Mouse (Mus musculus): ENCODE results near the gene Fbxl20. TPM values are rescaled to one million over a fixed set of nuclear protein-coding genes. Genes with fewer than 3 reads are reported as not detected.
"Not testable (repeated sequence)": the region's sequence is repeated elsewhere in the genome, so short reads cannot be mapped to it uniquely, and the experiment has no call there.

Fbxl20 gene
- total RNA-seq (2017) = 26.2 to 33.1 TPM (median 27.1 TPM) in 3 replicates

DNA sequence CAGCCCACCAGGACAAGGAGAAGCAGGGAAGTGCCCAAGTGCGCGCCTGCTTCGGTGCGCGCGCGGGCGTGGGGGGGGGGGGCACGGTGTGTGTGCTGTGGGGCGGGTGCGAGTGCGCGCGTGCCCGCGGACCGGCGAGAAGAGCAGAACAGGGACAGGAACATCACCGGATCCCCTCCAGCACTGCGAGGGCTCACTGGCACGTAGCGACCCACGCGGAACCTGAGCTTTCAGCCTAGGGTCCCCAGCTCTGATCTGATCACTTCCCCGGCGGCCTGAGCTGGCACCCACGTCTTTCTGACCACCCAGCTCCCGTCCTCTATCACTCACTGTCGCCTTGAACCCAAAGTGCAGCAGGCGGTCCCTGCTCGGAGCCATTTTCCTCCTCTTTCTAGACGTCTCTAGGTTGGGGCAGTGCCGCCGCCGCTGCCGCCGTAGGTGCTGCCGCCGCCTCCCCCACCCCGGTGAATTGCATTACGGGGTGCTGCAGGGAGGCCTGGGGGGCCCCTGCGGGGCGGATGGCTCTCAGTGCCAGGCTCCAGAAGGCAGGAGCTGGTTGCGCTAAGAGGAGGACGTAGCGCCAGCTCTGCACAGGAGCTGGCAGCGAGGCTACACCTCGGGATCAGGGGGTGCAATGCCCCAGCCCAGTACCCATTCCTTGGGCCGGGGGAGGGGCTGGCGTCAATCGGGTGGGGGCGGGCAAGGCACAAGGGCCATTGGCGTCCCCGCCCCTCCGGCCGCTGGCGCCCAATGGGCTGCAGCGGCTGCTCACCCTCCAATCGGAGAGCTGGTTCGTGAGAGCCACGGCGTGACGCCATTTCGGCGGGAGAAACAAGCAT lies at the start of gene Fbxl20:
TSS of gene Fbxl20 (minus strand) at position 618 of the 839 bp plus-strand sequence.
- peak; percentile 82 for ATAC-seq (replicated peaks; ENCODE audit: insufficient number of reproducible peaks, low FRiP score, low TSS enrichment, poor library complexity, severe bottlenecking)

GRCm38 (mm10) chr11:98192901-98193805 lies 43.0 kb upstream of the Fbxl20 start, which contains the start of gene Med1:
Med1 (minus strand) TSS chr11:98193293.
- peak; percentile 99 for ATAC-seq (replicated peaks; ENCODE audit: insufficient number of reproducible peaks, low FRiP score, low TSS enrichment, poor library complexity, severe bottlenecking)

DNA sequence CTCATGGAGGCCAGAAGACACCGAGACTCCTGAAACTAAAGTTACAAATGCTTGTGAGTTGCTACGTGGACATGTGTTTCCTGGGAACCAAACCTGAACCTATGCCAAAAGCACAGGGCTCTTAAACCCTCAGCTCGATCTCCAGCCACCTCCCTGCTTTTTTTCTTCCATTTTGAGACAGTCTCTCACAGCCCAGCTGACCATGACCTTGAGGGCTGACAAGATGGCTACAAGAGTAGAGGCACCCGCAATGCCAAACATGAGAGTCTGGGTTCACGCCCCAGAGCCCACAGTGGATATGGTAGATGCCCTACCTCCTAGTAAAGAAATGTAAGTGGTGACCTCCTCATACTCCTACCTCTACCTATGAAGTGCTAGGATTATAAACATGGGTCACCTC lies 40.6 kb upstream of the Fbxl20 start:
- ATAC-seq (replicated peaks; ENCODE audit: insufficient number of reproducible peaks, low FRiP score, low TSS enrichment, poor library complexity, severe bottlenecking) = no peak

DNA sequence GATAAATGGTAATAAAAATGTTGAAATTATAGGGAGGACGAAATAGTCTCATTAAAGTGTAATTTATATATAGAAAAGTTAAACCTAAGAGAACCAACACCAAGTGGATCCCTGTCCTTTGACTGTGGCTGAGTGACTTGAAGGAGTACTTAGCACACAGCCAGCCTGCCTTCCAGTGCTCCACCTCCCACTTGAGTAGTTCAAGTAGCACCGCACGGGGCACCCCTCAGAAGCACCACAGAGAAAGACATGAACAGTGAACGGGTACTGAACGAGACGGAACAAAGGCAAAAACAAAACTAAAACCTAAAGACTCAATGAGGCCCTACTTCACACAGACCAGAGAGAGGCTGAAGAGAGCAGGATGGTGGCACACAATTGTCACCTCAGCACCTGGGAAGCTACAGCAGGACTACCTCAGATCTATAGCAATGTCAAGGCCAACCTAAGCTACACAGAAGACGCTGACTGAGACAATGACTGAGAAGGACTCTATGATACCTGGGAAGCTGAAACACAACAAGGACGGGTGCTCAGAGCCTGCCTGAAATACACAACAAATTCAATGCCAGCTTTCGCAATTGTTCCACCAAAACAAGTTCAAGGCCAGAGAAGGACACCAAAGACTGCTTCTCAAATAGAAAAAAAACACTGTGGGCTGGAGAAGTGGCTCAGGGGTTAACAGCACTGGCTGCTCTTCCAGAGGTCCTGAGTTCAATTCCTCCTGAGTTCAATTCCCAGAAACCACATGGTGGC lies 37.6 kb upstream of the Fbxl20 start:
- ATAC-seq (replicated peaks; ENCODE audit: insufficient number of reproducible peaks, low FRiP score, low TSS enrichment, poor library complexity, severe bottlenecking) = no peak

GRCm38 (mm10) chr11:98182149-98182548 lies 31.9 kb upstream of the Fbxl20 start:
- ATAC-seq (replicated peaks; ENCODE audit: insufficient number of reproducible peaks, low FRiP score, low TSS enrichment, poor library complexity, severe bottlenecking) = not testable (repeated sequence)

DNA sequence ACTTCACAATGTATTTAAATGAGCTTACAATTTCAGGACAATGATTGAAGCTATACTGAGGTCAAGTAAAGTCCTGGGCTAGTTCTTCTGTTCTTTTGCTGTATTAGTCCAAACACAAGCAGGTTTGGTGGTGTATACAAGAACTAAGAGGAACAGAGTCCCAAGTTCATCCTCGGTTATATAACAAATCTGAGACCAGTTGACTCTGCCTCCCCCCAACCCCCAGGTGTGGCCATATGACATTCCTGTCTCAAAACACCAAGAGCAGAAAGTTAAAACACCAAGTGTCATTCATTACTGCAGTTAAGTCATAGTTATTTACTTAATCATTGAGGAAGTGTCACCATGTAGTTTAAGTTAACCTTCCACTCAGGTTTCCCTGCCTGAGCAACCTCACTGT lies 18.2 kb upstream of the Fbxl20 start:
- ATAC-seq (replicated peaks; ENCODE audit: insufficient number of reproducible peaks, low FRiP score, low TSS enrichment, poor library complexity, severe bottlenecking) = no peak

GRCm38 (mm10) chr11:98155094-98155493 lies 4.9 kb upstream of the Fbxl20 start:
- ATAC-seq (replicated peaks; ENCODE audit: insufficient number of reproducible peaks, low FRiP score, low TSS enrichment, poor library complexity, severe bottlenecking) = no peak

DNA sequence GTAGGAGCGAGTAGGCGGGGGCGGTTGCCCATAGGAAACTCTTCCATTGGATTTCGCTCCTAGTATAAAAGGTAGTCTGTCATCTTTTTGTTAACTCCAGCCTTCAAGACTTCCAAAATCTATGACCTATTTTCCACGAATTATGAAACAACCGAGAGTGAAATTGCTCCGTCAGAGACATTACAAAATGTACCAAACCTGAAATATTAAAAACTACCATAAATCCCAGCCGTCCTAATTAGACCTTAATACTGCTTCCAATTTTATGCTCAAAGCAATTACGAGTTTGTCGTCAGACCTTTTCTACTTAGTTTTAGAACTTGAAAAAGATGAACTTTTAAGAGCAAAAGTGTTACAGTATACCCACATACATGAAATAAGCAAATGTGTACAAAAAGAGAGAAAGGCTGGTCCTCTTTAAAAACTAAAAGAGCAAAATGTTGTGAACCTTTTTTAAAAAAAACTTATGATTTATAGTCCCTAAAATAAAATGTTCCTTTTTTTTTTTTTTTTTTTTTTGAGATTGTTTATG lies 488 bp upstream of the Fbxl20 start:
- ATAC-seq (replicated peaks; ENCODE audit: insufficient number of reproducible peaks, low FRiP score, low TSS enrichment, poor library complexity, severe bottlenecking) = no peak

- ATAC-seq (replicated peaks; ENCODE audit: insufficient number of reproducible peaks, low FRiP score, low TSS enrichment, poor library complexity, severe bottlenecking) = peak; percentile 86
These were observed 876 bp downstream of the Fbxl20 start for GRCm38 (mm10) chr11:98149304-98149750.

DNA sequence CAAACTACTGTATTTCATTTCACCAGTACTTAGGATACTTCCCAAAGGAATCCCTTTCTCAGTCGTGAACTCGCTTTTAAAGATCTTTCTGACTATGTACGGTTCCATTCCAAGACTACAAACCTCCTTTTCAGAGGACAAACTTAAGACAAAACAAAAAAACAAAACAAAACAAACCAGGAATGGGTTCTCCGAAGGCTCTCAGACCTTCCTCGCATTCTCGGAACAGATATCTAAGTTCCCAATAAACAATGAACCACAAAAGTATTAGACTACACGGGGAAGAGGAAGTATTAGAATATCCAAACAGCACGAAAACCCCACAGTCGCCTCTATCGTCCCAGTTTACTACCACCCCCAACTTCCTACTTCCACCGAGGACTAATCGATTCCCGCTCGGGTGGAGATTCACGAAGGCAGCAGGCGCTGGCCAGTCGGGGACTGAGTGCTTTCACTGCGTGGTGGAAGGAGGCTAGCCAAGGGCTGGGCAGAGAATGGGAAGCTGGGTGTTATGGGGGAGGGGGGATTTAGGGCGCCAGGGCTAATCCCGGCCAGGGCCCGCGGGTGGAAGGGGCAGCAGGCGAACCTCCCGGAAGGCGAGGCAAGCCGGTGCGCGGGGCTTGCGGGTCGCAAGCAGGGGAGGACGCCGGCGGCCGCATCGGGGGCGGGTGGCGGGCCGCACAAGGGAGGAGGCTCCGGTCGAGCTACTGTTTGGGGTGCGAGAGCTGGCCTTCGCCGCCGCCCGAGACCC lies 1.5 kb downstream of the Fbxl20 start:
- ATAC-seq (replicated peaks; ENCODE audit: insufficient number of reproducible peaks, low FRiP score, low TSS enrichment, poor library complexity, severe bottlenecking) = peak; percentile 36; the same call in 1 of the 2 replicates

- no peak for ATAC-seq (replicated peaks; ENCODE audit: insufficient number of reproducible peaks, low FRiP score, low TSS enrichment, poor library complexity, severe bottlenecking)
These were observed 4.3 kb downstream of the Fbxl20 start for GRCm38 (mm10) chr11:98145856-98146255.

DNA sequence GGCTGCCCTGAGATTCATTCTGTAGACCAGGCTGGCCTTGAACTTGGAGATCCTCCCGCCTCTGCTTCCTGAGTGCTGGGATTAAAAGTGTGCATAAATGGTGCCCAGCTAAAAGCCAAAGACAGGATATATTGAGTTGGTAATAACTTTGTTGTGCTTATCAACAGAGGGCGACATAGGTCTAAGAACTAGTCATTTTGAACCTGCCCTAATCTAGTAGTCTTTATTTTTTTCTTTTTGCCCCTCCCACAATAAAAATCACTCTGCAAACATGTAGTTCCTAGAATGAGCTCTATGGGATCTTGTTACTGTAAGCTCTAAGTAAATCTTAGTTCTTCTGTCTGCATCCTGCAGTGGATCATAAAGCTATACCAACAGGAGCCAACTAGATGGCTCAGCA lies 7.7 kb downstream of the Fbxl20 start:
- no peak for ATAC-seq (replicated peaks; ENCODE audit: insufficient number of reproducible peaks, low FRiP score, low TSS enrichment, poor library complexity, severe bottlenecking)

GRCm38 (mm10) chr11:98138894-98139293 lies 11.3 kb downstream of the Fbxl20 start:
- ATAC-seq (replicated peaks; ENCODE audit: insufficient number of reproducible peaks, low FRiP score, low TSS enrichment, poor library complexity, severe bottlenecking) = no peak

- no peak for ATAC-seq (replicated peaks; ENCODE audit: insufficient number of reproducible peaks, low FRiP score, low TSS enrichment, poor library complexity, severe bottlenecking)
These were observed 12.4 kb downstream of the Fbxl20 start for GRCm38 (mm10) chr11:98137836-98138235.

DNA sequence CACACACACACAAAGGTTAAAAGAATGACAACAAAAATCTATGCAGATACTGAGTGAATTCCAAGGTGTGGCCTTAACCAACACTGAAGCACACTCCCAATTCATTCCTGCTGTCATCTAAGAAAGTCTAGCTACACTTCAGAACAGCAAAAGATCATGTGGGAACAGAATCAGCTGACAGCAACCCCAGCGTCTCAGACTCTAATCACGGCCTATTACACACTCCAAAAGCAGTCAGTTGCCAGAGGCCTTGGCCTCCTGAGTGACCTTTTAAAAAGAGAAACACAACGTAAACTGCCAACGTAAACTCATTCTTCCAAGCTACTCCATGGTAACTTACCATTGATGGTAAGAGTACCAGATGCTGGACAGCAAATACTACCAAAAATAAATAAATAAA lies 15.3 kb downstream of the Fbxl20 start:
- ATAC-seq (replicated peaks; ENCODE audit: insufficient number of reproducible peaks, low FRiP score, low TSS enrichment, poor library complexity, severe bottlenecking) = no peak

DNA sequence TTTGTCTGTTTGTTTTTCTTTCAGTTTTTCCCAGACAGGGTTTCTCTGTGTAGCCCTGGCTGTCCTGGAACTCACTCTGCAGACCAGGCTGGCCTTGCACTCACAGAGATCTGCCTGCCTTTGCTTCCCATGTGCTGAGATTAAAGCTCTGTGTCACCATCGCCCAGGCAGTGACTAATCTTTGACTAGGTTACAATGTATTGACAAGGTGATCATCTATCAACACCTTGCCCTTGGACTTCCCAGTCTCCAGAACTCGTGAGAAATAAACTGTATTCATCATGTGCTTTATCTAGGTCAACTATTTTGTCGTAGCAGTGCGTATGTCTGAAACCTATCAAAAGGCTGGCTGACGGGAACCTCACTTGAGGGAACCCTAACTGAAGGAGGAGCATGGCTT lies 26.8 kb downstream of the Fbxl20 start:
- ATAC-seq (replicated peaks; ENCODE audit: insufficient number of reproducible peaks, low FRiP score, low TSS enrichment, poor library complexity, severe bottlenecking) = no peak

DNA sequence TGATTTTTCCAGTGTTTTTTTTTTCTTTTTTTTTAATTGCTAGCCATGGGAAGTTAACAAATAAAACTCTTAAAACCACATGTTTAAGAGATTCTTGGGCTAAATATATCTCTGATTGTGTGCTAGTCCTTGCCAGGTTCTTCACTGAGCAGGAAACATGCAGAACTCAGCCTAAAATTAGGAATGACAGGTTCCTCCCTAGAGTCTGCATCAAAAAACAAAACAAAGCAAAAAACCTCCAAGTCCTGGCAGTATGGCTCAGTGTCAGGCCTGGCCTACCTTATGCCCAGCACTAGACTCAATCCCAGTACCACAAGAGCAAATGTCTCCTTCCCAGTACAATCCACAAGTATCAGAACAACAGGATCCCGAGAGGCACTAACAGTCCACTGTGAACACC lies 35.8 kb downstream of the Fbxl20 start:
- no peak for ATAC-seq (replicated peaks; ENCODE audit: insufficient number of reproducible peaks, low FRiP score, low TSS enrichment, poor library complexity, severe bottlenecking)

DNA sequence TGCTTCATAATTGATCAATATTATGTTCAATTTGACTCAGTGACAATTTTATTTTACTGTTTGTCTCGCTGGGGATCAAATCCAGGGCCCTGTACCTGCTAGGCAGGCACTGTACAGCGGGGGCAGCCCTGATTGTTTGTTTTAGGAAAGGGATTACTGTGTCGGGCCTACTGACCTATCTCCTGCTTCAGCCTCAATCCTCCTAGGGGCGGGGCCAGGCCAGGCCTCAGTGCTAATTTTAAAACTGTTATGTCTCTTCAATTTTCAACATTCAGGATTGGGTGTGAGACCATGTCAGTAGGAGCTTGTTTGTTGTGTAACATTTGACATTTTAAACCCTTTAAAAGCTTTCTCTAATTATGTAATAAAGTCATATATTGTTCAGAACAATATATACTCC lies 36.7 kb downstream of the Fbxl20 start:
- ATAC-seq (replicated peaks; ENCODE audit: insufficient number of reproducible peaks, low FRiP score, low TSS enrichment, poor library complexity, severe bottlenecking) = peak; percentile 56; the same call in 1 of the 2 replicates
